Mouse (Mus musculus) bone marrow, adult 2 months (tissue): ENCODE measurements around the gene Nagk. TPM values are rescaled to one million over a fixed set of nuclear protein-coding genes. Genes with fewer than 3 reads are reported as not detected.
"Not testable (repeated sequence)": the region's sequence is repeated elsewhere in the genome, so short reads cannot be mapped to it uniquely, and the experiment has no call there.

ENCODE experiments used
- H3K27ac ChIP-seq: fragments of 200-500 bp; 2 replicates; pipeline ENCODE4 v1.5.1; 2012; ENCODE audit warnings: low read depth, mild to moderate bottlenecking, control low read depth, inconsistent platforms, low read length; ENCODE audit not compliant: control insufficient read depth, poor library complexity, insufficient read depth
- H3K4me1 ChIP-seq: fragments of 200-500 bp; 2 replicates; pipeline ENCODE4 v1.6.1; 2011; ENCODE audit warnings: low read length; ENCODE audit not compliant: control insufficient read depth, insufficient read depth
- H3K4me3 ChIP-seq: fragments of 200-500 bp; replicated peaks from 2 replicates; pipeline ENCODE3; 2011; ENCODE audit warnings: mild to moderate bottlenecking, low read depth, low read length, control low read depth; ENCODE audit not compliant: control insufficient read depth
- CTCF ChIP-seq: fragments of 200-500 bp; IDR thresholded peaks from 2 replicates; pipeline ENCODE4 v1.5.1; 2011; ENCODE audit warnings: low read length, control low read depth; ENCODE audit not compliant: control insufficient read depth, insufficient read depth
- POLR2A ChIP-seq: fragments of 200-500 bp; IDR thresholded peaks from 2 replicates; pipeline ENCODE4 v1.6.1; 2011; ENCODE audit warnings: low read depth, mild to moderate bottlenecking, control low read depth, low read length, borderline replicate concordance; ENCODE audit not compliant: control insufficient read depth
- WGBS: fragments of 180-500 bp; shearing (Covaris S2); methylation state at CpG from one replicate; pipeline ENCODE4 v1.1.7; 2018; 5-methylcytosine and 5-hydroxymethylcytosine counted together
- polyA plus RNA-seq: library from polyadenylated mRNA; stranded (reverse); fragments of >200 nt; gene quantifications from 2 replicates; pipeline ENCODE4 v1.2.4, GENCODE M21; 2011; ENCODE audit warnings: low replicate concordance; ENCODE audit not compliant: missing spikeins, insufficient read depth, insufficient read length

The Nagk gene
- polyA plus RNA-seq, 1 experiment = 59.8 TPM

GRCm38 (mm10) chr6:83774781-83775563, 19.8 kb upstream of the Nagk start:
- no peaks in the 10 kb centered on the region; the same call in 1 of the 2 replicates for H3K4me1 ChIP-seq
- WGBS = under 1% methylated on average over 14 of the region's 14 CpGs
- peak overlapping the region; percentile 86 for H3K4me3 ChIP-seq
- TF ChIP-seq POLR2A (no peak), CTCF (no peak)
- H3K27ac ChIP-seq = peak overlapping the region; percentile 79

- peak within 1 kb of the TSS; percentile 86 for H3K4me3 ChIP-seq
- no peaks in the 10 kb centered on the region; the same call in 1 of the 2 replicates for H3K4me1 ChIP-seq
- TF ChIP-seq CTCF (peak; percentile 88), POLR2A (peak; percentile 65; the same call in 1 of the 2 replicates)
- under 1% methylated on average over 30 of the region's 45 CpGs for WGBS
- peak within 1 kb of the TSS; percentile 79 for H3K27ac ChIP-seq
These were observed 19.0 kb upstream of the Nagk start, which contains the start of gene Tex261 for GRCm38 (mm10) chr6:83775638-83776293. Gene Tex261, minus strand, starts transcription at chr6:83775813.

GRCm38 (mm10) chr6:83778306-83778705, 16.5 kb upstream of the Nagk start:
- TF ChIP-seq CTCF (no peak), POLR2A (no peak)
- 81% methylated on average over 7 of the region's 7 CpGs for WGBS
- H3K4me3 ChIP-seq = no peak overlapping the region
- H3K27ac ChIP-seq = no peak overlapping the region
- no peaks in the 10 kb centered on the region; the same call in 1 of the 2 replicates for H3K4me1 ChIP-seq

GRCm38 (mm10) chr6:83779026-83779425, 15.8 kb upstream of the Nagk start:
- Histone ChIP-seq H3K4me3 (no peak overlapping the region), H3K27ac (no peak overlapping the region), H3K4me1 (no peaks in the 10 kb centered on the region; the same call in 1 of the 2 replicates)
- TF ChIP-seq CTCF (peak; percentile 77), POLR2A (no peak)
- WGBS = 10% methylated on average over 5 of the region's 5 CpGs

GRCm38 (mm10) chr6:83786426-83786825, 8.4 kb upstream of the Nagk start:
- 77% methylated on average over 3 of the region's 3 CpGs for whole genome bisulfite sequencing
- Histone ChIP-seq H3K4me1 (no peaks in the 10 kb centered on the region; the same call in 1 of the 2 replicates), H3K27ac (no peak overlapping the region), H3K4me3 (no peak overlapping the region)
- TF ChIP-seq CTCF (no peak), POLR2A (no peak)

GRCm38 (mm10) chr6:83788554-83788953, 6.2 kb upstream of the Nagk start:
- no peak overlapping the region for H3K27ac ChIP-seq
- TF ChIP-seq POLR2A (no peak), CTCF (no peak)
- H3K4me3 ChIP-seq = no peak overlapping the region
- 85% methylated on average over 7 of the region's 7 CpGs for WGBS
- no peaks in the 10 kb centered on the region; the same call in 1 of the 2 replicates for H3K4me1 ChIP-seq

GRCm38 (mm10) chr6:83790533-83790932, 4.2 kb upstream of the Nagk start:
- not testable (repeated sequence) for H3K4me1 ChIP-seq
- 79% methylated on average over 5 of the region's 5 CpGs for WGBS

GRCm38 (mm10) chr6:83791251-83791890, 3.4 kb upstream of the Nagk start:
- no peak overlapping the region for H3K4me3 ChIP-seq
- H3K27ac ChIP-seq = no peak overlapping the region
- TF ChIP-seq POLR2A = no peak
- no peak for TF ChIP-seq CTCF
- WGBS = 12% methylated on average over 4 of the region's 4 CpGs
- no peaks in the 10 kb centered on the region; the same call in 1 of the 2 replicates for H3K4me1 ChIP-seq

More at GRCm38 (mm10) chr6:83790533-83790932, 4.2 kb upstream of the Nagk start:
- H3K27ac ChIP-seq, H3K4me3 ChIP-seq: not testable (repeated sequence)
